Mouse (Mus musculus) midbrain, postnatal 0 days (tissue): ENCODE results near the gene Tcam1. TPM values are rescaled to one million over a fixed set of nuclear protein-coding genes. Genes with fewer than 3 reads are reported as not detected.

ENCODE experiments used
- ATAC-seq: fragments of 200-750 bp; cut with Nextera tagmentation; 2 replicates; pipeline ENCODE4 v1.8.0; 2017; ENCODE audit warnings: moderate number of reproducible peaks, mild to moderate bottlenecking, moderate TSS enrichment, moderate library complexity; ENCODE audit not compliant: low FRiP score
- DNase-seq: peaks from one replicate; pipeline ENCODE4 v3.0.0-alpha.2; 2015; ENCODE audit warnings: low spot score
- H3K27ac ChIP-seq: fragments of 300-500 bp; sonication (generic); 2 replicates; pipeline ENCODE4 v1.5.1; 2014; ENCODE audit warnings: low read depth, mild to moderate bottlenecking, low read length, mixed read lengths
- H3K27me3 ChIP-seq: fragments of 300-500 bp; sonication (generic); 2 replicates; pipeline ENCODE4 v1.6.1; 2014; ENCODE audit warnings: low read length, control low read depth, mixed read lengths; ENCODE audit not compliant: insufficient read depth
- H3K36me3 ChIP-seq: fragments of 300-500 bp; sonication (generic); 2 replicates; pipeline ENCODE4 v1.6.1; 2014; ENCODE audit warnings: low read length, control low read depth, mixed read lengths; ENCODE audit not compliant: insufficient read depth
- H3K4me1 ChIP-seq: fragments of 300-500 bp; sonication (generic); 2 replicates; pipeline ENCODE4 v1.6.1; 2014; ENCODE audit warnings: mild to moderate bottlenecking, control low read depth, antibody characterized with exemption, low read length, mixed read lengths; ENCODE audit not compliant: insufficient read depth
- H3K4me2 ChIP-seq: fragments of 300-500 bp; sonication (generic); 2 replicates; pipeline ENCODE4 v1.6.1; 2014; ENCODE audit warnings: low read depth, mild to moderate bottlenecking, low read length, mixed read lengths; ENCODE audit not compliant: poor library complexity, severe bottlenecking
- H3K4me3 ChIP-seq: fragments of 300-500 bp; sonication (generic); 2 replicates; pipeline ENCODE4 v1.5.1; 2014; ENCODE audit warnings: low read depth, mild to moderate bottlenecking, low read length, moderate library complexity
- H3K9ac ChIP-seq: fragments of 300-500 bp; sonication (generic); replicated peaks from 2 replicates; pipeline ENCODE4 v1.6.1; 2014; ENCODE audit warnings: mild to moderate bottlenecking, low read length, moderate library complexity, mixed read lengths; ENCODE audit not compliant: poor library complexity, severe bottlenecking
- H3K9me3 ChIP-seq: fragments of 300-500 bp; sonication (generic); 2 replicates; pipeline ENCODE4 v1.6.1; 2016; ENCODE audit warnings: low read length, control low read depth
- CTCF ChIP-seq: IDR thresholded peaks from 2 replicates; pipeline ENCODE4 v1.5.1; 2016; ENCODE audit warnings: antibody characterized with exemption, mild to moderate bottlenecking
- WGBS: fragments of 180-500 bp; shearing (Covaris S2); extraction: QIAGEN DNeasy Blood & Tissue Kit; methylation state at CpG from one replicate; pipeline ENCODE4 v1.1.7; 2014; 5-methylcytosine and 5-hydroxymethylcytosine counted together
- polyA plus RNA-seq: library from polyadenylated mRNA; unstranded; fragments of >200 nt; fragmentation: Nextera tagmentation; extraction: Ambion mirVana; gene quantifications from 2 replicates; pipeline ENCODE4 v1.2.1, GENCODE M21; 2015
- total RNA-seq: library from RNA; depleted of rRNA; stranded (reverse); fragments of >200 nt; gene quantifications from 2 replicates; pipeline ENCODE4 v1.2.3, GENCODE M21; 2014

The Tcam1 gene
- total and polyA plus RNA-seq, 2 experiments from 2014 or later: 0.10 to 0.22 TPM

GRCm38 (mm10) chr11:106316416-106316815 is 39.9 kb downstream of the Tcam1 start:
- Histone ChIP-seq H3K4me2 (no peak overlapping the region), H3K4me3 (no peak overlapping the region), H3K36me3 (no peaks in the 10 kb centered on the region), H3K9me3 (no peaks in the 10 kb centered on the region), H3K4me1 (no peaks in the 10 kb centered on the region), H3K27me3 (no peaks in the 10 kb centered on the region), H3K27ac (no peak overlapping the region), H3K9ac (no peak overlapping the region)
- TF ChIP-seq CTCF: no peak
- no peak for DNase-seq
- ATAC-seq: no peak
- WGBS: 81% methylated on average over 1 of the region's 1 CpGs

DNA sequence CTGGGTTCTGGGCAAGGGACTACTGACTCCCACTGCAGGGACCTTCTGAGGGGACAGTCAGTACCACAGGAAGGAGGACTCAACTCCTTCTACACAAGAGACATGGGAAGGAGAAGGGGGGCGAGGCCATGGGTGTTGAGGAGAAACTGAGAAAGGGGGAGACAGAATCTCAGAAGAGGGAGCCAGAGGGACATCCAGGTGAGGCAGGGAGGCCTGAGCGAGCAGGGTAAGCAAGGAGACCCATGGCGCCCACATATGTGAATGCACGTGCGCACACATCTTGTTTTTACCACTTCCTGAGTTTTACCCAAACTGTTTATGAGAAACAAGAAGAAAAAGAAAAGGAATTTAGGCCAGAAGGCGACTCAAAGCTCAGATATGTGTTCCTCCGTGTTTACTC is 41.3 kb downstream of the Tcam1 start:
- Histone ChIP-seq H3K36me3 (no peaks in the 10 kb centered on the region), H3K9ac (no peak overlapping the region), H3K4me3 (no peak overlapping the region), H3K27ac (no peak overlapping the region), H3K27me3 (no peaks in the 10 kb centered on the region), H3K4me2 (no peak overlapping the region), H3K4me1 (no peaks in the 10 kb centered on the region), H3K9me3 (no peaks in the 10 kb centered on the region)
- ATAC-seq (no peak), DNase-seq (no peak)
- 80% methylated on average over 7 of the region's 7 CpGs for WGBS
- no peak for TF ChIP-seq CTCF

GRCm38 (mm10) chr11:106318406-106319366 is 42.2 kb downstream of the Tcam1 start:
- Histone ChIP-seq H3K9ac (no peak overlapping the region), H3K27ac (no peak overlapping the region), H3K4me1 (no peaks in the 10 kb centered on the region), H3K4me3 (no peak overlapping the region), H3K9me3 (no peaks in the 10 kb centered on the region), H3K27me3 (no peaks in the 10 kb centered on the region), H3K36me3 (no peaks in the 10 kb centered on the region), H3K4me2 (no peak overlapping the region)
- WGBS: 78% methylated on average over 21 of the region's 21 CpGs
- no peak for TF ChIP-seq CTCF
- DNase-seq: no peak
- ATAC-seq: no peak

DNA sequence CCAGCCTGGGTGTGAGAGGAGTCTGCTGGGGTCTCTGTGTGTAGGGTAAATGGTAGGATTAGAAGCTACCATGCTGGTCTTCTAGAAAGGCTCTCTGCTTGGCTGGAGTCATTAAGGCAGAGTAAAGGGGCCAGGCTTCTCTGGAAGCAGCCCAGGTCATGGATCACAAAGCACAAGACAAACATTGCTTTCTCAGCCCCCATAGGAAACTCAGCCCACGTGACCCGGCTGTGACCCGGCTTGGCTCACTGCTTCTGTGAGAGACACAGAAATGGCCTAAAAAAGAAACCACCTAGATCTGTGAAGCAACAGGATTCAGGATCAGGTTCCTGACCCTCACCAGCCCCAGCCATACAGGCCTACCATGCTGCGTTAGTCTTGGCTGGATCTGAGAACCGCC is 48.4 kb downstream of the Tcam1 start:
- no peak for DNase-seq
- H3K27me3 ChIP-seq: no peaks in the 10 kb centered on the region
- no peak overlapping the region for H3K27ac ChIP-seq
- H3K4me3 ChIP-seq: no peak overlapping the region
- no peak for ATAC-seq
- no peaks in the 10 kb centered on the region for H3K36me3 ChIP-seq
- H3K9ac ChIP-seq: no peak overlapping the region
- H3K4me1 ChIP-seq: no peaks in the 10 kb centered on the region
- TF ChIP-seq CTCF: no peak
- H3K4me2 ChIP-seq: no peak overlapping the region
- 43% methylated on average over 5 of the region's 5 CpGs for WGBS
- no peaks in the 10 kb centered on the region for H3K9me3 ChIP-seq

- Histone ChIP-seq H3K4me2 (no peak overlapping the region), H3K4me3 (no peak overlapping the region), H3K4me1 (no peaks in the 10 kb centered on the region), H3K27me3 (no peaks in the 10 kb centered on the region), H3K9me3 (no peaks in the 10 kb centered on the region), H3K27ac (no peak overlapping the region), H3K36me3 (no peaks in the 10 kb centered on the region), H3K9ac (no peak overlapping the region)
- no peak for ATAC-seq
- WGBS: 65% methylated on average over 8 of the region's 8 CpGs
- peak; percentile 56 for DNase-seq
- TF ChIP-seq CTCF: peak; percentile 79
These were observed 49.2 kb downstream of the Tcam1 start for GRCm38 (mm10) chr11:106325566-106326206.

DNA sequence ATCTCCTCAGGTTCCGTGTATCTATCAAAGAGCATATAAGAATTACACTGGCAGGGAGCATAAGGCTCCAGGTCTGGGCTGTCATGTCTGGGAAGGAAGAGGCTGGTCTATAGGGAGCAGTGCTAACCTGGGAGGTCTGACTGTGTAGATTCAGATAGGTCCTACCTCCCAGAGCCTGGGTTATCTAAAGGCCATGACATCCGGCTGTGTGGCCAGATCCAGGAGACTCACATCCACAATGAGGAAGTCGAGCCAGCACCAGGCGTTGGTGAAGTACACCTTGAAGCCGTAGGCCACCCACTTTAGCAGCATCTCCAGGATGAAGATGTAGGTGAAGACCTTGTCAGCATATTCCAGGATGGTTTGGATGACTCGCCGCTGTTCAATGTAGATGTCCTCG is 50.0 kb downstream of the Tcam1 start:
- Histone ChIP-seq H3K4me3 (no peak overlapping the region), H3K27ac (no peak overlapping the region), H3K27me3 (no peaks in the 10 kb centered on the region), H3K4me2 (no peak overlapping the region), H3K4me1 (no peaks in the 10 kb centered on the region), H3K36me3 (no peaks in the 10 kb centered on the region), H3K9ac (no peak overlapping the region), H3K9me3 (no peaks in the 10 kb centered on the region)
- 90% methylated on average over 8 of the region's 8 CpGs for WGBS
- no peak for TF ChIP-seq CTCF
- ATAC-seq (no peak), DNase-seq (no peak)
